Mouse (Mus musculus): ENCODE measurements around the gene S100a2. TPM values are rescaled to one million over a fixed set of nuclear protein-coding genes. Genes with fewer than 3 reads are reported as not detected.

S100a2 gene
- polyA plus RNA-seq, 1 experiment = not detected

- Histone ChIP-seq H3K4me3 (ENCODE audit: insufficient read depth, low read length) (no peak overlapping the region), H3K4me1 (ENCODE audit: control insufficient read depth, insufficient read depth, low read length) (no peaks in the 10 kb centered on the region; the same call in 1 of the 2 replicates), H3K27ac (ENCODE audit: insufficient read depth, low read length) (no peak overlapping the region)
- TF ChIP-seq POLR2A (IDR thresholded peaks at IDR 0.05; ENCODE audit: low read depth, low read length) = no peak
- TF ChIP-seq CTCF (IDR thresholded peaks at IDR 0.05; ENCODE audit: borderline replicate concordance, insufficient read depth, low read length) = no peak
These were observed 50.9 kb downstream of the S100a2 start for GRCm38 (mm10) chr3:90640981-90641380.

Other genes starting within 250 kb of the S100a2 start
- gene Slc27a3, start 200.3 kb upstream of the S100a2 start, polyA plus RNA-seq (2011; ENCODE audit: insufficient read length, low read depth, missing spikeins) = 9.0 and 20.0 TPM in 2 replicates
- gene Ints3, start 156.6 kb upstream of the S100a2 start, polyA plus RNA-seq (2011; ENCODE audit: insufficient read length, low read depth, missing spikeins) = 39.5 and 40.0 TPM in 2 replicates
- gene Npr1, start 124.4 kb upstream of the S100a2 start, polyA plus RNA-seq (2011; ENCODE audit: insufficient read length, low read depth, missing spikeins) = 0.18 TPM in 1 of 2 replicates, not detected in the other
- gene Ilf2, start 114.1 kb upstream of the S100a2 start, polyA plus RNA-seq (2011; ENCODE audit: insufficient read length, low read depth, missing spikeins) = 82.1 and 97.0 TPM in 2 replicates
- gene Snapin, start 99.2 kb upstream of the S100a2 start, polyA plus RNA-seq (2011; ENCODE audit: insufficient read length, low read depth, missing spikeins) = 87.6 and 102 TPM in 2 replicates
- gene Chtop, start 80.7 kb upstream of the S100a2 start, polyA plus RNA-seq (2011; ENCODE audit: insufficient read length, low read depth, missing spikeins) = 92.9 and 111 TPM in 2 replicates
- gene S100a1, start 75.9 kb upstream of the S100a2 start, polyA plus RNA-seq (2011; ENCODE audit: insufficient read length, low read depth, missing spikeins) = 27.6 and 37.9 TPM in 2 replicates
- 38.7 and 60.4 TPM in 2 replicates for gene S100a13, start 75.8 kb upstream of the S100a2 start, polyA plus RNA-seq (2011; ENCODE audit: insufficient read length, low read depth, missing spikeins)
- gene S100a14, start 63.4 kb upstream of the S100a2 start, polyA plus RNA-seq (2011; ENCODE audit: insufficient read length, low read depth, missing spikeins) = not detected in 2 replicates
- 40.2 and 49.1 TPM in 2 replicates for gene S100a16, start 53.0 kb upstream of the S100a2 start, polyA plus RNA-seq (2011; ENCODE audit: insufficient read length, low read depth, missing spikeins)
- gene S100a3, start 29.7 kb upstream of the S100a2 start, polyA plus RNA-seq (2011; ENCODE audit: insufficient read length, low read depth, missing spikeins) = 1.7 TPM in 1 of 2 replicates, not detected in the other
- 3.5 TPM in 1 of 2 replicates, not detected in the other for gene Gm42674, start 11.7 kb downstream of the S100a2 start, polyA plus RNA-seq (2011; ENCODE audit: insufficient read length, low read depth, missing spikeins)
- 454 and 1,115 TPM in 2 replicates for gene S100a4, start 13.5 kb downstream of the S100a2 start, polyA plus RNA-seq (2011; ENCODE audit: insufficient read length, low read depth, missing spikeins)
- gene S100a5, start 18.3 kb downstream of the S100a2 start, polyA plus RNA-seq (2011; ENCODE audit: insufficient read length, low read depth, missing spikeins) = not detected in 2 replicates
- gene S100a6, start 22.6 kb downstream of the S100a2 start, polyA plus RNA-seq (2011; ENCODE audit: insufficient read length, low read depth, missing spikeins) = 3,458 and 7,173 TPM in 2 replicates
- 1.9 and 2.2 TPM in 2 replicates for gene S100a7a, start 63.8 kb downstream of the S100a2 start, polyA plus RNA-seq (2011; ENCODE audit: insufficient read length, low read depth, missing spikeins)
- not detected in 2 replicates for gene S100a8, start 78.7 kb downstream of the S100a2 start, polyA plus RNA-seq (2011; ENCODE audit: insufficient read length, low read depth, missing spikeins)
- not detected in 2 replicates for gene S100a9, start 105.5 kb downstream of the S100a2 start, polyA plus RNA-seq (2011; ENCODE audit: insufficient read length, low read depth, missing spikeins)
- gene Pglyrp4, start 136.7 kb downstream of the S100a2 start, polyA plus RNA-seq (2011; ENCODE audit: insufficient read length, low read depth, missing spikeins) = not detected in 2 replicates
- not detected in 2 replicates for gene Gm5849, start 187.6 kb downstream of the S100a2 start, polyA plus RNA-seq (2011; ENCODE audit: insufficient read length, low read depth, missing spikeins)